Mouse (Mus musculus) liver, embryonic 16.5 days (tissue): ENCODE measurements at regions not wholly inside any gene's neighbourhood (a gene's known extent, or its start where the extent isn't known, plus 50 kb on each side); places are given as distances from the start of the nearest gene placed in this dataset.

ENCODE experiments used
- ATAC-seq: fragments of 200-750 bp; cut with Nextera tagmentation; 2 replicates; pipeline ENCODE4 v1.8.0; 2017; ENCODE audit warnings: low read depth, mild to moderate bottlenecking, moderate number of reproducible peaks, moderate library complexity
- H3K27ac ChIP-seq: fragments of 300-500 bp; sonication (generic); 2 replicates; pipeline ENCODE4 v1.5.1; 2014; ENCODE audit warnings: mild to moderate bottlenecking, low read length
- H3K27me3 ChIP-seq: fragments of 300-500 bp; sonication (generic); 2 replicates; pipeline ENCODE4 v1.6.1; 2014; ENCODE audit warnings: low read depth, low read length, mixed read lengths; ENCODE audit not compliant: control insufficient read depth, insufficient read depth
- H3K36me3 ChIP-seq: fragments of 300-500 bp; sonication (generic); 2 replicates; pipeline ENCODE4 v1.6.1; 2014; ENCODE audit warnings: mild to moderate bottlenecking; ENCODE audit not compliant: control insufficient read depth, insufficient read depth
- H3K4me1 ChIP-seq: fragments of 300-500 bp; sonication (generic); 2 replicates; pipeline ENCODE4 v1.6.1; 2014; ENCODE audit warnings: low read depth, low read length, mixed read lengths; ENCODE audit not compliant: control insufficient read depth
- H3K4me2 ChIP-seq: fragments of 300-500 bp; sonication (generic); 2 replicates; pipeline ENCODE4 v1.6.1; 2014; ENCODE audit warnings: low read depth, low read length, mixed read lengths
- H3K4me3 ChIP-seq: fragments of 300-500 bp; sonication (generic); 2 replicates; pipeline ENCODE4 v1.5.1; 2014; ENCODE audit warnings: low read depth, mild to moderate bottlenecking, low read length
- H3K9ac ChIP-seq: fragments of 300-500 bp; sonication (generic); 2 replicates; pipeline ENCODE4 v1.6.1; 2014; ENCODE audit warnings: low read depth, low read length
- H3K9me3 ChIP-seq: fragments of 300-500 bp; sonication (generic); replicated peaks from 2 replicates; pipeline ENCODE4 v1.6.1; 2016; ENCODE audit warnings: low read length; ENCODE audit not compliant: control insufficient read depth
- WGBS: fragments of 180-500 bp; shearing (Covaris S2); extraction: QIAGEN DNeasy Blood & Tissue Kit; methylation state at CpG from one replicate; pipeline ENCODE4 v1.1.7; 2014; ENCODE audit not compliant: insufficient replicate concordance; 5-methylcytosine and 5-hydroxymethylcytosine counted together

DNA sequence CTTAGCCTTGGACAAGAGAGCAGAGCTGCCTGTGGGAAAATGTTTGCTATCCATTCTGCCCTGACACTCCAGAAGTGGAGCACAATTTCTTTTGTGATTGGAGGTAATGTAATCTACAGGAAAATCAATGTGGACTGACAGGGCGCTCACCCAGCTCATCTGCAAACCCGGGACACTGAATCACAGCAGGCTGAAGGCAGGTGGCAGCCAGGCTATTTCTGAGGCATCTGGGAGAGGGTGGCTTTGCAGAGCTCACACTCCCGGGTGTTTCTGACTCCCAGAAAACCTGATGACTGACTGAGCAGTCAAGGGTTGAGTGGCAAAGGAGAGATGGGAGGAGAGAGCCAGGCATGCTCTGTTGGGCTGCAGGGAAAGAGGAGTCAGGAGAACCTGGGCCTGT, 524.4 kb downstream of the Bnc2 start:
- Histone ChIP-seq H3K4me3 (no peak overlapping the region), H3K9me3 (no peaks in the 10 kb centered on the region), H3K4me2 (no peak overlapping the region), H3K27ac (no peak overlapping the region), H3K27me3 (no peaks in the 10 kb centered on the region), H3K36me3 (no peaks in the 10 kb centered on the region), H3K9ac (no peak overlapping the region), H3K4me1 (no peaks in the 10 kb centered on the region)
- WGBS = 35% methylated on average over 3 of the region's 3 CpGs
- no peak for ATAC-seq

DNA sequence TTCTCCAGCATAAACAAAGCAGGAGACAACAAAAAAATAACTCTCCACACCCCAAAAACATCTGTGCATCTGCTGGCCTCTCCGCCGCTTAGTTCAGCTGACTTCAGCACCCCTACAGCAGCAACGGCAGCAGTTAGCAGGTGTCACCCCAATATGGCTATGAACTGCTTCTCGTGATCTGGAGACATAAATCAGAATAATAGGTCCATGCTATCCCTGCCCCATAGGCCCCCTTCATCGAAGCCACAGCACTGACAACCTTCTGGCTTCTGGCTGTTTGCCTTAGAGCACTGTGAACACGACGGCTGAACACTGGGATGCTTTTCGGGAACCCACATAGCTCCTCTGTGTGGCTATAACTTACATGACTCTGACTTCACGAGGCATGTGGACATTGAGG, 523.8 kb downstream of the Bnc2 start:
- 61% methylated on average over 9 of the region's 9 CpGs for WGBS
- H3K9me3 ChIP-seq = no peaks in the 10 kb centered on the region
- H3K4me1 ChIP-seq = no peaks in the 10 kb centered on the region
- H3K36me3 ChIP-seq = no peaks in the 10 kb centered on the region
- H3K4me3 ChIP-seq = no peak overlapping the region
- no peak overlapping the region for H3K9ac ChIP-seq
- no peak overlapping the region for H3K27ac ChIP-seq
- ATAC-seq = no peak
- H3K4me2 ChIP-seq = no peak overlapping the region
- no peaks in the 10 kb centered on the region for H3K27me3 ChIP-seq

DNA sequence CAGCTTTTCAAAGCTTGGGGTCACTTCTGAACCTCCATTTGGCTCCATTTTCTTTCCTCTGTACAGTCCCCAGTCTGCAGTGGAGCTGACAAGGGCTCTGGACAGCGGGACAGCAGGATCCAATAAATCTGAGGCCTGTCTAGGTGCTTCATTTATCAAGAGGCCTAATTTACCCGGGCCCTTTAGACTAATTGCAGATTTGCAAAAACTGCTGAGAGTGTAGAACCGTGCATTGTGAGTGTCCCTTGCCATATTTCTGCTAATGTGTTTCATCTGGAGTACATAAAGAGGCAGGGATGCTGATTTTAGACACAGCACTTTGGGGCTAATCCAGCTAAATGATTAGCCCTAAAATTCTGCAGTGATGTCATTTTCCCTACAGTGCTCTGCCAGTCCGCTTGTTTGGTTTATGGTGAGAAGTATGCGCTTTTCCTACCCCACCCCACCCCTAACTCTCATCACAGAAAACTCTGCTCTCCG, 523.1 kb downstream of the Bnc2 start:
- no peak for ATAC-seq
- Histone ChIP-seq H3K9me3 (no peaks in the 10 kb centered on the region), H3K4me3 (no peak overlapping the region), H3K27me3 (no peaks in the 10 kb centered on the region), H3K36me3 (no peaks in the 10 kb centered on the region), H3K4me2 (no peak overlapping the region), H3K4me1 (no peaks in the 10 kb centered on the region), H3K9ac (no peak overlapping the region), H3K27ac (no peak overlapping the region)
- 51% methylated on average over 6 of the region's 6 CpGs for WGBS

DNA sequence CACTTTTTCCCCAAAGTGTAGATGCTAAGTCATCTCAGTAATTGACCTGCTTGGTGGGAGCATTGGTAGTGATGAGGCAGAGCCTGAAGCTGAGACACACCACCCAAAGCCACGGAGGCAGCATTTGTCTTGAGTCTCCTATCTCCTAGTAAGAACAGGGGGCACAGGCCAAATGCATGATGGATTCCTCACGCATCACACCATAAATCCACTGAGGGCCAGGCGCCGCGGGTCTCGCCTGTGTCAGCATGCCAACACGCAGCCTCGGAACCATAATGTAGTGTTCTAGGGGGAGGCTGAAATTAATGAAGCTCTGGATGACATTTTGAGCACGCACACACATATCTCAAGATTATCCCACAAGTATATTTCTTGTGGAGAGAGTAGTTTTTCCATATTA, 521.5 kb downstream of the Bnc2 start:
- WGBS = 82% methylated on average over 9 of the region's 9 CpGs
- ATAC-seq = no peak
- Histone ChIP-seq H3K4me3 (no peak overlapping the region), H3K27ac (no peak overlapping the region), H3K4me1 (no peaks in the 10 kb centered on the region), H3K9ac (no peak overlapping the region), H3K9me3 (no peaks in the 10 kb centered on the region), H3K36me3 (no peaks in the 10 kb centered on the region), H3K4me2 (no peak overlapping the region), H3K27me3 (no peaks in the 10 kb centered on the region)

DNA sequence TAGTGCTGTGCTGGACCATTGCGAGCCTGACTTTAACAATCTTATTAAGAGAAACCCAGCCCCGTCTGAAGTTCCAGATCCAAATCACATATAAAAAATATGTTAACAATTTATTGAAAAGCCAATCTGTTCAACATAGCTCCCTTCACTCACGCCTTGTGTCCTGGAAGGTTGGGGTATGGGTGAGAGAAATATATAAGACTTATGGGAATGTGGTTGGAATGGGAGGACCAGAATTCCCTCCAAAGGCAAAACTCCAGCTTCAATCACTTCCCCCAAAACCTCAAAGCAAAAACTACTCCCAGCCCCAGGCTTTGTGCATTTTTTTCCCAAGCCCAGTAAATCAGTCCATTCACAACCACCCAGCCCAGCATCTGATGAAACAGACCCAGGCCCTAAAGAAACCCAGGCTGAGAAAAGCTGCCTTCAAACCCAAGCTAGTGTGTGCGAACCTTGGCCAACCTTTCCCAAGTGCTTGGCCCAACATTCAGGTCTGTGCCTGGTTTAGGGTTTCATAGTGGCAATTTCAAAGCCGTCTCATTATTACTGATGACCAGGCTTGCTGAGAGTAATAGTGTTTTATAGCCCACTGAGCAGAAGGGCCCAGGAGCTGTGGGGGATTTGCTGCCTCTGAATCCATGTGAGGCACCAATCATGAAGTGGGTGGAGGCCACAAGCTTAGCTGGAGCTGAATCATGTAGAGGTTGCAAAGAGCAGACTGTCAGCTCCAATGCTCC, 517.0 kb downstream of the Bnc2 start:
- Histone ChIP-seq H3K4me1 (no peaks in the 10 kb centered on the region), H3K27me3 (no peaks in the 10 kb centered on the region), H3K9ac (no peak overlapping the region), H3K4me3 (no peak overlapping the region), H3K4me2 (no peak overlapping the region), H3K27ac (no peak overlapping the region), H3K36me3 (no peaks in the 10 kb centered on the region), H3K9me3 (no peaks in the 10 kb centered on the region)
- 66% methylated on average over 5 of the region's 5 CpGs for WGBS
- no peak for ATAC-seq

DNA sequence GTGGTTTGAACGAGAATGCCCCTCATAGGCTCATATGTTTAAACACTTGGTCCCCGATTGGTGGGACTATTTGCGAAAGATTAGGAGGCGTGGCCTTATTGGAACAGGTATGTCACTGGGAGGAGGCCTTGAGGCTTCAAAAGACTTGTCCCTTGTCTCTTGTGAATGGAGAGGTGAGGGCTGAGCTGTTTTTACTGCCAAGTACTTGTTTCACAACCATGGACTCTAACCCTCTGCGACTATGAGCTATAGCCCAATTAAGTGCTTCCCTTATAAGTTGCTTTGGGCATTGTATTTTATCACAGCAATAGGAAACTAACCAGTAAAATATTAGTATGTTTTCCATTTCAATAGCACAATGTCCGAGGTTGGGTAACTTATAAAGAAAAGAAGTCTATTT, 511.7 kb downstream of the Bnc2 start:
- no peak for ATAC-seq
- Histone ChIP-seq H3K27ac (no peak overlapping the region), H3K36me3 (no peaks in the 10 kb centered on the region), H3K9ac (no peak overlapping the region), H3K9me3 (no peaks in the 10 kb centered on the region), H3K27me3 (no peaks in the 10 kb centered on the region), H3K4me1 (no peaks in the 10 kb centered on the region), H3K4me3 (no peak overlapping the region), H3K4me2 (no peak overlapping the region)
- WGBS = 65% methylated on average over 6 of the region's 6 CpGs

DNA sequence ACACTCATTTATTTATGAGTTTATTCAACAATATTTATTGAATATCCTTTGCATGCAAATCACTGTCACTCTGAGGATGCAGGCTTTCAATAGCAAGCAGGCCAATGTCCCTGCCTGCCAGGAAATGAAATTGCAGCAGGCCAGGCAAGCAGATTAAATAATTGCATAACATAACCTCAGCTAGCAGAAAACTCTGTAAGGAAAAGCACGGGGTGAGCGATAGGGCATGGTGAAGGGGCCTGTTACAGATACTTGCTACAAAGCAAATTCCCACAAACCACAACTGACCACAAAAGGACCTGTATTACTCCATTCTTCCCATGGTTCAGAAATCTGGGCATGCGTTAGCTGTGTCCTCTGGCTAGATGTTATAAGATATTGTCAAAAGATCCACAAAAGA, 509.8 kb downstream of the Bnc2 start:
- Histone ChIP-seq H3K9ac (no peak overlapping the region), H3K9me3 (no peaks in the 10 kb centered on the region), H3K4me1 (no peaks in the 10 kb centered on the region), H3K4me2 (no peak overlapping the region), H3K27ac (no peak overlapping the region), H3K36me3 (no peaks in the 10 kb centered on the region), H3K27me3 (no peaks in the 10 kb centered on the region), H3K4me3 (no peak overlapping the region)
- no peak for ATAC-seq
- 44% methylated on average over 3 of the region's 3 CpGs for WGBS

DNA sequence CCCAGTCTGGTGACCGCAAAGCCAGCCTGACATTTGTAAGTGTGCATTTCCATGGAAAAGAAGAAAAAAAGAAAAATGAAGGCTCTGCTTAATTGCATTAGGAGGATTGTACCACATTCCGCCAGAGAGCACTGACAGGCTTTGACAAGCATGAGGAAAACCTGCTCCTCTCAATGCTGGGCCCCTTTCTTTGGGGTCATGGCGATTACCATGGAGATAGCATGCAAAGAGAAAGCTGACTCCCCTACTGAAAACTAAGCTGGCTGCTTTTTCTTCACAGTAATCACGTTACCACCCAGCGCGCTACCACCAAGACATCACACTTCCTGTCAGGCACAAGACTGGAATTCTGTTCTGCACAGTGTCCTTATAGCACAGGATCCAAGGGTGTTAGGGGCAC, 502.2 kb downstream of the Bnc2 start:
- WGBS = 63% methylated on average over 6 of the region's 6 CpGs
- no peak overlapping the region for H3K4me2 ChIP-seq
- H3K27ac ChIP-seq = no peak overlapping the region
- H3K4me3 ChIP-seq = no peak overlapping the region
- ATAC-seq = no peak
- no peaks in the 10 kb centered on the region for H3K9me3 ChIP-seq
- H3K4me1 ChIP-seq = no peaks in the 10 kb centered on the region
- no peak overlapping the region for H3K9ac ChIP-seq
- no peaks in the 10 kb centered on the region for H3K27me3 ChIP-seq
- H3K36me3 ChIP-seq = no peaks in the 10 kb centered on the region

DNA sequence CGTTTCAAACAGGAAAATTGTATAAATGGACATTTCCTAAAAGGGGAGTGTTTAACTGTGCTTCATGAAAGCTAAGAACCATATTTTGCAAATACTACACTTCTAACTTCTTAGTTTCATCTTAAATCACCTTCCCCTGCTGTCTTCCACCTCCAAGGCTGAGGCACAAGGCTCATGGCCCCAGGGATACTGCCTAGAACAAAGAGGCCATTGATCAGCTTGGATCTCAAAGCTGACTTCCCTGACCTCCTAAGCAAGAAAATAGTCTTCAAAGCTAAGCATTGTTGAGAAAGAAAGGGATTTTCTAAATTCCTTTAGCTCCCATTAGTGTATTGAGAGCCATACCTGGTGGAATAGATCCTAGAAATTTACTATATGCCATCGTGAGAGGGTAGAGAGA, 501.6 kb downstream of the Bnc2 start:
- Histone ChIP-seq H3K27ac (no peak overlapping the region), H3K9me3 (no peaks in the 10 kb centered on the region), H3K4me2 (no peak overlapping the region), H3K27me3 (no peaks in the 10 kb centered on the region), H3K36me3 (no peaks in the 10 kb centered on the region), H3K4me1 (no peaks in the 10 kb centered on the region), H3K9ac (no peak overlapping the region), H3K4me3 (no peak overlapping the region)
- ATAC-seq = no peak
- WGBS = 49% methylated on average over 2 of the region's 2 CpGs
